Mouse (Mus musculus) cerebellum, adult 9-11 months (tissue): ENCODE results near the gene Pgm1.

Experiments
- DNase-seq: peaks from one replicate; pipeline ENCODE4 v3.0.0; 2022

Pgm1 gene

GRCm38 (mm10) chr4:99929149-99929612, at the start of gene Pgm1:
Pgm1 (plus strand) TSS chr4:99929414.
- DNase-seq = peak; percentile 91

GRCm38 (mm10) chr4:99881882-99882281, 47.3 kb upstream of the Pgm1 start:
- no peak for DNase-seq

GRCm38 (mm10) chr4:99882405-99882804, 46.8 kb upstream of the Pgm1 start:
- DNase-seq = no peak

- DNase-seq = no peak
Measured at GRCm38 (mm10) chr4:99913894-99914451, 15.2 kb upstream of the Pgm1 start.

GRCm38 (mm10) chr4:99926380-99926779, 2.8 kb upstream of the Pgm1 start:
- DNase-seq = no peak

GRCm38 (mm10) chr4:99928521-99928920, 693 bp upstream of the Pgm1 start:
- DNase-seq = no peak

DNA sequence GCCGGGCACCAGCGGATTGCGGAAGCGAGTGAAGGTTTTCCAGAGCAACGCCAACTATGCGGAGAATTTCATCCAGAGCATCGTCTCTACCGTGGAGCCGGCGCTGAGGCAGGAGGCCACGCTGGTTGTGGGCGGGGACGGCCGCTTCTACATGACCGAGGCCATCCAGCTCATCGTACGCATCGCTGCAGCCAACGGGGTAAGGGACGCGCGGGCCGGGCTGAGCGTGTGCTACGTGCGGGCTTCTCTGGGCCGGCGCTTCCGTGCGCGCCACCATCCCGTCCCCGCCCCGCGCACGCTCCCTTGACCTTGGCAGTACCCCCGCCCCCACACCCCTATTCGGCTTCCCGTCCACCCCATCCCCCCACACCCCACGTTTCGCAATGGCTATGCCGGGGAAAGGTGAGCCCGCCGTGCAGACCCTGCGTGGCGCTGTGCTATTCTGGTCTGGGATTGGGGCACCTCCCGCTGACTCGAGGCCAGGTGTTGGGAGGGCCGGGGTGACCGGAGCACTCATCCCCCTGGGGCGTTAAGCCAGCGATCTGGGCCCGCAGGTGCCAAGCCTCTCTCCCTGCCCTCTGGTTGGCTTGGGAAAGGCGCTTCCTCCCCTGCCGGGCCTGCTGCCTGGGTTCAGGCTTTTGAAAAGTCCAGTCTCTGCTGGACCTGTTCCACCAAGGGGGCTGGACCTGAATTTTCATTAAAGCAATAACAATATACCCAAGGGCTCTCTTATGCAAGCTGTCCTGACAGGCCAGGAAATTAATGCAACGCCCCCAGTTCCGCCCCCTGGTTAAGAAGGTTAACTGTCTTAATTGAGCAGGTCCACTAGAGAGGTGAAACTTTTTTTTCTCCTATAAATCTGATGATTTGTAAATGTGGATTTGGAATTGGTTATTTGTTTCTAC, 651 bp downstream of the Pgm1 start, which contains the start of gene Itgb3bp:
Itgb3bp (minus strand) TSS at position 201 of the 905 bp plus-strand sequence.
- peak; percentile 88 for DNase-seq

DNA sequence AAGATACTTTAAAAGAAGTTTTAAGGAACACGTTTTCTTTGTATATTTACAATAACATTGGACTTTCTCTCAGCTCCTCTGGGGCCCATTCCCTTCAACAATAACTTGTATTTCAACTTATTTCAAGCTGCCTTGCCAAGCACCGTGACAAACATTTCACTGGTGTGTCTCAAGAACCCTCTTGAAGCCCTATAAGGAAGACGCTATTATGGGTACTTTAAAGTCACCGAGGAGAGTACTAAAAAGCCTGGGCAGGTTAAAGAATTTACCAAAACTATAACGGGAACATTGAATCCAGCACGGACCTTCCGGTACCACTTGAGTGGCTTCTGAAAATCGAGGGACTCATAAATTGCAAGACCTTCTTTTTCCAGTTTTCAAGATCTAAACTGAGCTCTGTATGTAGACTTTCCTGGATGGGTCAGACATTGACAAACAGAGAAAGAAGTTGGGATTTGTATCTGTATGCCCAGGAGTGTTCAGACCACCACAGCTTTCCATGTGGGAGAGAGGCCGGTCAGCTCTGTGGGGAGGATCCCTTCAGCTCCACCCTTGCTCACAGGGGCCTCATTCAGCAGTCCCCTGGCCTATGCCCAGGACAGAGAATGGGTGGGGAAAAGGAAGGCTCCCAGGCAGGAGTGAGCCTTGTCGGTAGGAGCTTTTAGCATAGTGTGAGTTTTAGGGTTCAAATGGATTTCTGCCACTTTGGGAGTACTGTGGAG, 1.5 kb downstream of the Pgm1 start:
- peak; percentile 36 for DNase-seq

DNA sequence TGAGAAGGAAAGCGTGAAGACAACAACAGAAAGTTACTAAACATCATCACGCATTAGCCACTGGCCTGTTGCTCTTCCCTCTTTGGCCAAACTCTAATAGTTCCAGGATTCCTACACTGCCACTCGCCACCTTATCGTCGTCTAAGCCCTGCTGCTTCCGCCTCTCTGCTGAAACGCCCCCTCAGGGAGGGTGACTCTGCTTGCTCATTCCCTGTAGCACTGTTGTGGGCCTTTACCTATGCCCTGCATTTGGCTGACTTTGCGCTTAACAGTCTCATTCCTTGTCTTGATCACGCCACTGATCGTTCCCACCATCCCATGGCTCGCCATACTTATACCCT, 2.0 kb downstream of the Pgm1 start:
- no peak for DNase-seq

DNA sequence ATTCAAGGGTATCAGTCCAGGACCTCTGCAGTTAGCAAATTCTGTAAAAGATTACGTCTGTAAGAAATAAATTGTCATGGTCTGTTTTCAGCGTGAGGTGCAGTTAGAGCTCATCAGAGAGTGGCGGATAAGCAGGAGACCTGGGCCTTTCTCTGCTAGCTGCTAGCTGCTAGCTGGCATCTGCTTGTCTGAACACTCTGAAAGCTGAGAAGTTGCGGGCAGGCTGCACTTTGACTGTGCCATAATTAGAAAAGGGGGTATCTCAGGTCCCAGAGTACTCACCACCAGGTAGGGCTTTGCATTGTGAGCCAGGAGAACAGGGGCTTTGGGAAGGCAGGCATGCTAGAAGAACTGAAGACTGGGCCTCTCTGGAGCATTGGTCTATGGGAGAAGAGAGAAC, 2.6 kb downstream of the Pgm1 start:
- no peak for DNase-seq

GRCm38 (mm10) chr4:99934859-99935258, 5.6 kb downstream of the Pgm1 start:
- DNase-seq = no peak

- DNase-seq = no peak
Measured at GRCm38 (mm10) chr4:99936278-99936677, 7.1 kb downstream of the Pgm1 start.

GRCm38 (mm10) chr4:99939711-99940505, 10.7 kb downstream of the Pgm1 start:
- DNase-seq = no peak

- DNase-seq = no peak
Measured at GRCm38 (mm10) chr4:99941655-99942414, 12.6 kb downstream of the Pgm1 start.

DNA sequence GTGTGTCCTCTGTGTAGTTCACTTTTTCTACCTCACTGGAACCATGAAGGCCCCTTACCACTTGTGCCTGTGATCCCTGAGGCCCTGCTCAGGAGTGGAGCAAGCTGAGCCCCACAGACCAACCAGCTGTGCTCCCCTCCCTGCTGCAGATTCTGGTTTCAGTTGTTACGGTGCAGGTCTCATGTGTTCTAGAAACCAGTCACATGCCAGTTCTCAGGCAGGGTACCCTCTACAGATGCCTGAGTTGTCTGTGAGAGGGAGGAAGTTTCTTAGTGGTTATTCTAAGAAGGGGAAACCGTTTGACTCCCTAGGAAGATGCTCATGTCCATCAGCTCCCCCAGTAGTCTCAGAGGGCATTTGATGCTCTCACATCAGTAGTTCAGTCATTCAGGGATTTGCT, 15.4 kb downstream of the Pgm1 start:
- no peak for DNase-seq

GRCm38 (mm10) chr4:99945011-99945410, 15.8 kb downstream of the Pgm1 start:
- DNase-seq = no peak

DNA sequence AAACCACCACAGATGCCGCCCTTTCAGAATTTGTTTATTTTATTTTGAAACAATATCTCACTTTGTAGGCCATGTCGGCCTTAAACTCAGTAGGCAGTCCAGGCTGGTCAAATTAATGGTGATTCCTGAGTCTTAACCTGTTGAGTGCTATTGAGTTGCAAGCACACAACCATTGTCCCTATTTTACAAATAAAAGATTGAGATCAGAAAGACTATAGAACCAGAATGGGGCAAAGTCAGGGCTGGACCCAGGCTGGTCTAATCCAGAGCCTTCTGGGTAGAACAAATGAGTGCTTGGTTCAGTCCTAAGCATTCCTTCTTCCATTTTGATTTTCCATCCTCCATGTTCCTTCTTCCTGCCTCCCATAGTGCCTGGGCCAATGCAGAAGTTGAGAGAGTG, 17.3 kb downstream of the Pgm1 start:
- DNase-seq = no peak

DNA sequence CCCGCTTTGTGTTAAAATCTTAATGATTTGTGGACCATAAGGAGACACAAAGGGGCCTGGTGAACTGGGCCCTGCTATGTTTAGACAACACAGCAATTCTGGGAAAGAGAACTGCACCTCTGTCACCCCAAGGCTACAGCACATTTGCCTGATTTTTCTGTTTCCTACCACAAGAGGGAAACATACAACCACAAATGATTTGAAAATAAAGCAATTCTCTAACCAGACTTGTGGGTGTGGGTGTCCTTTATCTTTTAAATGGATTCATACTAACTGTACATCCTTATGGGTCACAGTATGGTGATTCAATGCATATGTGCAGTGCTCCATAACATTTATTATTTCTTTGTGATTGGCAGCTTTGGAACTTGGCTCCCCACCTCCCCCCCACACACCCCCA, 18.0 kb downstream of the Pgm1 start:
- no peak for DNase-seq

DNA sequence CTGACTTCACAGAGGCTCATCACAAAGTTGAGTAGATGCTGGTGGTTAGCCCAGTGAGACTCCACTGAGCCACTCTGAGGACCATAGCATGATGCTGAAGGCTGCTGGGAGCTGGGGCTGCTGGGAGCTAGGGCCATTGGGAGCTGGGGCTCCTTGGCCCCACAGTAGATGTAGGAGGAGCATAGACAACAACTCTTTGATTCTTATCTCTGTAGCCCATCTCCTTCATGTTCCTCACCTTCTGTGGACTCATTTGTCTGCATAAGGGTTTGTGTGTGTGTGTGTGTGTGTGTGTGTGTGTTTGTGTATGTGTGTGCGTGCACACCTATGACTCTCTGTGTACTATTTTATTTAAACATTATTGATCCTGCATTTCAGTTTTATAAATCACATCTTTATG, 18.7 kb downstream of the Pgm1 start:
- DNase-seq = no peak

GRCm38 (mm10) chr4:99953904-99954303, 24.7 kb downstream of the Pgm1 start:
- DNase-seq = no peak

DNA sequence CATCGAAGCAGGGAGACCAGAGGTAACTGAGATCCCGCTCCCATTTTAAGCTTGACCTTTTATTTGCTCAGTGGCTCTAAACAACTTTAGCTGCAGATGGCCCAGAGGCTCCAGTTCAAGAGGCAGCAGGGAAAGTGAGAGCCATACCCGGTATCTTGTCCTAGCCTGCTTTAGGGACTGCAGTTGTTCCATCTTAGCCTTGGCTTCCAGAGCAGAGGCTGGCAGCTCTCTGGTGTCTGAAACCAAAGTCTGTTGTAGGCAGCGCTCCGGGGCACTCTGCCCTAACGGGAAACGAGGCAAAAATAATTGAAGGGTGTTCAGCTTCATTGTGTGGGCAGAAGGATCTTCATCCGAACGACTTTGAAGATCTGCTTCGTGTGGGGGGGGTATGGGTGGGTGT, 26.2 kb downstream of the Pgm1 start:
- no peak for DNase-seq

GRCm38 (mm10) chr4:99957186-99957585, 28.0 kb downstream of the Pgm1 start:
- no peak for DNase-seq
